Mouse (Mus musculus) spleen, adult 12 weeks (tissue): ENCODE measurements around the gene Ypel5.

Experiments used
- DNase-seq: peaks from one replicate; pipeline ENCODE4 v3.0.0; 2022; ENCODE audit warnings: low spot score

The Ypel5 gene

GRCm38 (mm10) chr17:72836158-72837115 lies at the start of gene Ypel5:
TSS of gene Ypel5 (plus strand) at chr17:72836453.
- peak; percentile 97 for DNase-seq

GRCm38 (mm10) chr17:72787886-72788436 lies 48.3 kb upstream of the Ypel5 start:
- DNase-seq = no peak

- DNase-seq = no peak
Measured at GRCm38 (mm10) chr17:72793278-72793677, 43.0 kb upstream of the Ypel5 start.

- DNase-seq = no peak
Measured at GRCm38 (mm10) chr17:72794660-72795059, 41.6 kb upstream of the Ypel5 start.

GRCm38 (mm10) chr17:72795392-72796047 lies 40.7 kb upstream of the Ypel5 start:
- no peak for DNase-seq

GRCm38 (mm10) chr17:72796506-72796905 lies 39.7 kb upstream of the Ypel5 start:
- no peak for DNase-seq

- DNase-seq = no peak
Measured at GRCm38 (mm10) chr17:72797867-72798266, 38.4 kb upstream of the Ypel5 start.

GRCm38 (mm10) chr17:72809942-72810654 lies 26.2 kb upstream of the Ypel5 start:
- DNase-seq = no peak

GRCm38 (mm10) chr17:72813419-72814315 lies 22.6 kb upstream of the Ypel5 start:
- DNase-seq = no peak

- DNase-seq = no peak
Measured at GRCm38 (mm10) chr17:72817574-72817973, 18.7 kb upstream of the Ypel5 start.

- no peak for DNase-seq
Measured at GRCm38 (mm10) chr17:72819714-72820113, 16.5 kb upstream of the Ypel5 start.

- DNase-seq = no peak
Measured at GRCm38 (mm10) chr17:72820425-72820824, 15.8 kb upstream of the Ypel5 start.

GRCm38 (mm10) chr17:72821923-72822322 lies 14.3 kb upstream of the Ypel5 start:
- DNase-seq = no peak

GRCm38 (mm10) chr17:72826916-72827534 lies 9.2 kb upstream of the Ypel5 start:
- no peak for DNase-seq

GRCm38 (mm10) chr17:72828027-72828678 lies 8.1 kb upstream of the Ypel5 start:
- no peak for DNase-seq

- DNase-seq = no peak
Measured at GRCm38 (mm10) chr17:72828687-72829086, 7.6 kb upstream of the Ypel5 start.

GRCm38 (mm10) chr17:72837140-72837712 lies 973 bp downstream of the Ypel5 start:
- DNase-seq = peak; percentile 91

- no peak for DNase-seq
Measured at GRCm38 (mm10) chr17:72837824-72838474, 1.7 kb downstream of the Ypel5 start.

GRCm38 (mm10) chr17:72839000-72839399 lies 2.7 kb downstream of the Ypel5 start:
- DNase-seq = no peak
